Mouse (Mus musculus) limb, embryonic 13.5 days (tissue): ENCODE measurements at regions not wholly inside any gene's neighbourhood (a gene's known extent, or its start where the extent isn't known, plus 50 kb on each side); places are given as distances from the start of the nearest gene placed in this dataset.
A peak's percentile ranks its signal among the peaks of the same experiment; 100 is the strongest.

Experiments used
- ATAC-seq: fragments of 200-750 bp; cut with Nextera tagmentation; 2 replicates; pipeline ENCODE4 v1.8.0; 2017; ENCODE audit warnings: low read depth, moderate number of reproducible peaks, moderate TSS enrichment; ENCODE audit not compliant: low FRiP score
- H3K27ac ChIP-seq: fragments of 300-500 bp; sonication (generic); 2 replicates; pipeline ENCODE4 v1.5.1; 2015; ENCODE audit warnings: inconsistent platforms, mild to moderate bottlenecking, moderate library complexity
- H3K27me3 ChIP-seq: fragments of 300-500 bp; sonication (generic); 2 replicates; pipeline ENCODE4 v1.6.1; 2015; ENCODE audit warnings: mild to moderate bottlenecking, inconsistent platforms
- H3K36me3 ChIP-seq: fragments of 300-500 bp; sonication (generic); 2 replicates; pipeline ENCODE4 v1.6.1; 2015; ENCODE audit warnings: inconsistent platforms, mild to moderate bottlenecking, moderate library complexity
- H3K4me1 ChIP-seq: fragments of 300-500 bp; sonication (generic); 2 replicates; pipeline ENCODE4 v1.6.1; 2015; ENCODE audit warnings: inconsistent platforms
- H3K4me2 ChIP-seq: fragments of 300-500 bp; sonication (generic); replicated peaks from 2 replicates; pipeline ENCODE4 v1.6.1; 2015; ENCODE audit warnings: inconsistent platforms, mild to moderate bottlenecking, moderate library complexity
- H3K4me3 ChIP-seq: fragments of 300-500 bp; sonication (generic); 2 replicates; pipeline ENCODE4 v1.5.1; 2015; ENCODE audit warnings: moderate library complexity, mild to moderate bottlenecking, inconsistent platforms
- H3K9ac ChIP-seq: fragments of 300-500 bp; sonication (generic); 2 replicates; pipeline ENCODE4 v1.6.1; 2015; ENCODE audit warnings: mild to moderate bottlenecking, inconsistent platforms
- H3K9me3 ChIP-seq: fragments of 300-500 bp; sonication (generic); 2 replicates; pipeline ENCODE4 v1.6.1; 2016; ENCODE audit warnings: inconsistent platforms
- WGBS: fragments of 180-500 bp; shearing (Covaris S2); methylation state at CpG from one replicate; pipeline ENCODE4 v1.1.7; 2015; 5-methylcytosine and 5-hydroxymethylcytosine counted together

DNA sequence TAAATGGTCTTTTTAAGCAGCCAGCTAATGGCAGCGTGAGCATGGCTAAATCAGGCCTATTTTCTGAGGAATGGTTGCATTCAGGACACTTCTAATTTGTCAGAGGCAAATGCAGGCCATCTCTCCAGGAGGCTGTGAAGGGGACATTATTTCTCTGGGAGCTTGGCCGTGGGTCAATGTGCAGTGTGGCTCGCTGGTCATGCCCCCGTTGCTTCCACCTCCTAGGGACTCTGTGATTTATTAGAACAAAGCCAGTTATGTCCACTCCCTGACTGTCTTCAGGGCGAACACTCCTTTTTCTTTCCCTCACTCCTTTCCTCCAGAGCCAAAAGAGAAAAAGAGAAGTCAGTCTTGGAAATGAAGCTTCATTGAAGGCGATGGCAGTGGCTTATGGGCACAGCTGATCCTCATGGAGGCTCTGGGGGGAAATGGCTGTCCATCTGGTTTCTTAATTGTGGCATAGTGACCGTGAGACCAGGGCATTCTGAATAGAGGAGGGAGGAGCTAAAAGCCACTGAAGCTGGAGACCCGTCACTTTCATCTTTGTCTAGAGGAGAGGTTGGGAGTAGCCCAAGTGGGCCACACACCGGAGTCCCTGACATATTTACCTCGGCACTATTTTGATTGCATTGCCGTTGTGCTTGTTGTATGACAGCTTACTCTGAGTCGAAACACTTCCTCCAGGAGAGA is 348.2 kb upstream of the Zfp507 start:
- Histone ChIP-seq H3K27me3 (no peaks in the 10 kb centered on the region), H3K36me3 (no peaks in the 10 kb centered on the region), H3K9ac (no peak overlapping the region), H3K4me3 (no peak overlapping the region), H3K4me1 (peaks cover 16% of the 10 kb centered on the region), H3K9me3 (no peaks in the 10 kb centered on the region), H3K4me2 (no peak overlapping the region), H3K27ac (no peak overlapping the region)
- no peak for ATAC-seq
- WGBS, result 30% methylated on average over 12 of the region's 12 CpGs

DNA sequence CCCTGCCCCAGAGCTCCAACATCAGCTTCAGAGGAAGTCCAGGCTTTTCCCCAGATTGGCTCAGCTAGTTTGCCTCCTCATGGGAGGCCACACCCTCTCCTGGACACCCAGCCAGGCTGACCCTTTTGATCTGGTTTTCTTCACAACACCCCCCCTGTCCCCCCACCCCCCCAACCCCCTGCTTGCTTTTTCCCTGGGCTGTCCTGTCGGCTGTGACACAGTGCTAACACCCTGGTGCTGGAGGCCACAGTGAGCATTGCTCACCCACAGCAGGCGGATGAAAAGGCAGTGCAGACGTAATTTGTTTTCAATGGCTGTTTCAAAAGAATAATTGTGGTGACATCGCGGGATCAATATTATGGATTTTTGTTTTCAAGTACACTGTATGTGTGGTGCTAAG is 333.8 kb upstream of the Zfp507 start:
- H3K9ac ChIP-seq, result no peak overlapping the region
- H3K27ac ChIP-seq, result no peak overlapping the region
- no peak overlapping the region for H3K4me3 ChIP-seq
- 41% methylated on average over 5 of the region's 5 CpGs for WGBS
- peaks cover 35% of the 10 kb centered on the region for H3K4me1 ChIP-seq
- H3K36me3 ChIP-seq, result no peaks in the 10 kb centered on the region
- H3K4me2 ChIP-seq, result no peak overlapping the region
- H3K9me3 ChIP-seq, result no peaks in the 10 kb centered on the region
- H3K27me3 ChIP-seq, result no peaks in the 10 kb centered on the region
- no peak for ATAC-seq

DNA sequence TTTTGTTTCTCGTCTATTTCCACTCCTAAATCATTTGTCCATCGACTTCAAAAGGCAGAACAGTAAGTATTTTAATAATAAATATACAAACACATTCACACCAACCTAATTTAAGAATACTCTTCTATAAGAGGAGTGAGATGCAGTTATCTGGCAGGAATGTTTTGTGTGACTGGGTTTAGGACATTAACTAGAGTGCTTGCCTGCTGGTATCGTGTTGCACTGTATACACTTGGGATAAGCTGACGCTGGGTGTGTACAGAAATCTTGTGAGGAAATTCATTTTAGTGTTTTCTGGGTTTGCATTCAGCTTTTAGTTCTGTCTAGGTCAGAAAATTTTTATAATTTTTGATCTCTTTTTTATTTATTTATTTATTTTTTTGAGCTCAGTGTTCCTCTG is 331.8 kb upstream of the Zfp507 start:
- no peak overlapping the region for H3K4me2 ChIP-seq
- H3K27ac ChIP-seq, result no peak overlapping the region
- no peak for ATAC-seq
- H3K9ac ChIP-seq, result no peak overlapping the region
- no peak overlapping the region for H3K4me3 ChIP-seq
- H3K27me3 ChIP-seq, result no peaks in the 10 kb centered on the region
- H3K4me1 ChIP-seq, result peaks cover 35% of the 10 kb centered on the region
- no peaks in the 10 kb centered on the region for H3K36me3 ChIP-seq
- WGBS, result 49% methylated on average over 4 of the region's 4 CpGs
- H3K9me3 ChIP-seq, result no peaks in the 10 kb centered on the region

DNA sequence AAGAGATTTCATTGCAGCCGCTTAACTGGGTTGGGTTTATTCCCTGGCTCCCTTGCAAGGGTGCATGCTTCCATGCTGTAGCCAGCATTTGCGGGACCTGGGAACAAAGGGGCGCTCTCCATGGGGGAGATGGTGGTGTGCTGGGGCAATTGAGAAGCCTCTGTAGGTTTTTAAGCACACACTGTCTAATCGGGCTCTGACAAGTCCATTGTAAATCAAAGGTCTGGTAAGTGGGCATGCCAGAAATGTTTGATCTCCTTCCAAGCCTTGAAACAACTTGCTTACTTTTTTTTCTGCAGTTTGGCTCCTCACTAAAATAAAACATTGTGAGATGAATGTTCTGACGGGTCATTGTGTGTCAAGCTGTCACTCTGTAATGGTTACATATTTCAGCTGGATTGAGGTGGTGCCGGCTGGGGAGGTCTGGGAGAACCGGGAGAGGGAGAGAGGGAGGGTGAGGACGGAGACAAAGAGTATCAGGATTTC is 330.9 kb upstream of the Zfp507 start:
- peaks cover 35% of the 10 kb centered on the region for H3K4me1 ChIP-seq
- H3K9ac ChIP-seq, result no peak overlapping the region
- no peaks in the 10 kb centered on the region for H3K36me3 ChIP-seq
- H3K4me3 ChIP-seq, result no peak overlapping the region
- ATAC-seq, result peak; percentile 20; the same call in 1 of the 2 replicates
- no peak overlapping the region for H3K27ac ChIP-seq
- H3K9me3 ChIP-seq, result no peaks in the 10 kb centered on the region
- H3K27me3 ChIP-seq, result no peaks in the 10 kb centered on the region
- 6% methylated on average over 8 of the region's 8 CpGs for WGBS
- H3K4me2 ChIP-seq, result peak overlapping the region; percentile 19

DNA sequence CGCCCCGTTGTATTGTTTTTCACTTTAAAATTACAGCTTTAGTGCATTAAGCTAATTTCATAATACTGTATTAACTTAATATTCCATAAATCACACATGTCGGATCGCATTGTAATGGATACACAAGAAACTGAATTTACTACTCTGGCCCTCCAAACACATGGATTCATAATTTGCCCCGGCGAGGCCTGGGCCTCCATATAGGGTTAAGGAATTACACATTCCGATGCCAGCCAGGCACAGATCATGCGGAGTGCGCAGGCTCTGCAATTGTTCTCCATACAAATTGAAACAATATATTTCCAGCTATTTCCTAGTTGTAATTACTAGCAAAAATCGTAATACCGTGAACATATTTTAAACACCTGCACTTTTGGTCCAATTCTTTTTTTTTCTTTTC is 330.2 kb upstream of the Zfp507 start:
- H3K4me3 ChIP-seq, result no peak overlapping the region
- no peaks in the 10 kb centered on the region for H3K9me3 ChIP-seq
- no peak overlapping the region for H3K9ac ChIP-seq
- peaks cover 35% of the 10 kb centered on the region for H3K4me1 ChIP-seq
- no peaks in the 10 kb centered on the region for H3K36me3 ChIP-seq
- no peaks in the 10 kb centered on the region for H3K27me3 ChIP-seq
- 59% methylated on average over 11 of the region's 11 CpGs for WGBS
- ATAC-seq, result no peak
- H3K4me2 ChIP-seq, result no peak overlapping the region
- H3K27ac ChIP-seq, result no peak overlapping the region

DNA sequence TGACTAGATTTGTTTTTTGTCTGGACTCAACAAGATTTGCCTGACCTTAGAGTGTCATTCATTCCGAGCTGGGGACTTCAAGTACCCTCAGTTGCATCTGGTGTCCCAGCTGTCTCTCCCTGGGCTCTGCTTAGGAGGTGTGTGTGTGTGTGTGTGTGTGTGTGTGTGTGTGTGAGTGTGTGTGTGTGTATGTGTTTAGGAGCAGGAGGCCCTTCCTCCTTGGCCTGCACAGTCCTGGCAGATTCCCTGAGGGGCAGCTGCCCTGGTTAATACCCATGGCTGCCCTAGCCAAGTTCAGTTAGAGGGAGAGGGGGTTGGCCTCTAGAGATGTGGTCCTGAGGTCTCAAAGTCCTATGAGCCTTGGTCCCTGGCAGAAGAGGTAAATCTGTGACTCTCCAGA is 329.8 kb upstream of the Zfp507 start:
- H3K27ac ChIP-seq, result no peak overlapping the region; the same call in 1 of the 2 replicates
- no peak overlapping the region for H3K4me3 ChIP-seq
- H3K27me3 ChIP-seq, result no peaks in the 10 kb centered on the region
- no peak overlapping the region for H3K9ac ChIP-seq
- ATAC-seq, result no peak
- no peak overlapping the region for H3K4me2 ChIP-seq
- 50% methylated on average over 1 of the region's 1 CpGs for WGBS
- peaks cover 35% of the 10 kb centered on the region for H3K4me1 ChIP-seq
- H3K36me3 ChIP-seq, result no peaks in the 10 kb centered on the region
- H3K9me3 ChIP-seq, result no peaks in the 10 kb centered on the region

DNA sequence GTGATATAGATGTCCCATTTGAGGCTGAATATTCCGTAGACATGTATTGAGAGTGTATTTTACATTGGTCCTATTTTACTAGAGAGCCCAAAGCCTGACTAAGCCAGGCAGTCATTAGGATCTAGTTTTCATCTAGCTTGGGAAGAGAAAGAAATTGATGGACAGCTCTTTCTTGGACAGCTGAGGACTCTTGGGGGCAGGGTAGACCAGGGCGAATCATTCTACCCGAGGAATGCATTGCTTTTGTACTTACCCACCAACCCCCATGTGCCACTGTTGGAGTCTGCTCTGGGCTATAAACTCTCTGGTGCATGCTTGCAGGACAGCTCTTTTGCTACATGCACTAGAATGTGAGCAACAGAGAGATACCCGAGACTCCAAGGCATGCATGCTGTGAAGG is 294.3 kb upstream of the Zfp507 start:
- H3K9me3 ChIP-seq, result no peaks in the 10 kb centered on the region
- no peak overlapping the region for H3K4me2 ChIP-seq
- no peak overlapping the region for H3K4me3 ChIP-seq
- 66% methylated on average over 4 of the region's 4 CpGs for WGBS
- ATAC-seq, result peak; percentile 34; the same call in 1 of the 2 replicates
- H3K36me3 ChIP-seq, result no peaks in the 10 kb centered on the region
- no peak overlapping the region for H3K9ac ChIP-seq
- no peak overlapping the region for H3K27ac ChIP-seq
- H3K4me1 ChIP-seq, result peaks cover 15% of the 10 kb centered on the region
- H3K27me3 ChIP-seq, result no peaks in the 10 kb centered on the region

DNA sequence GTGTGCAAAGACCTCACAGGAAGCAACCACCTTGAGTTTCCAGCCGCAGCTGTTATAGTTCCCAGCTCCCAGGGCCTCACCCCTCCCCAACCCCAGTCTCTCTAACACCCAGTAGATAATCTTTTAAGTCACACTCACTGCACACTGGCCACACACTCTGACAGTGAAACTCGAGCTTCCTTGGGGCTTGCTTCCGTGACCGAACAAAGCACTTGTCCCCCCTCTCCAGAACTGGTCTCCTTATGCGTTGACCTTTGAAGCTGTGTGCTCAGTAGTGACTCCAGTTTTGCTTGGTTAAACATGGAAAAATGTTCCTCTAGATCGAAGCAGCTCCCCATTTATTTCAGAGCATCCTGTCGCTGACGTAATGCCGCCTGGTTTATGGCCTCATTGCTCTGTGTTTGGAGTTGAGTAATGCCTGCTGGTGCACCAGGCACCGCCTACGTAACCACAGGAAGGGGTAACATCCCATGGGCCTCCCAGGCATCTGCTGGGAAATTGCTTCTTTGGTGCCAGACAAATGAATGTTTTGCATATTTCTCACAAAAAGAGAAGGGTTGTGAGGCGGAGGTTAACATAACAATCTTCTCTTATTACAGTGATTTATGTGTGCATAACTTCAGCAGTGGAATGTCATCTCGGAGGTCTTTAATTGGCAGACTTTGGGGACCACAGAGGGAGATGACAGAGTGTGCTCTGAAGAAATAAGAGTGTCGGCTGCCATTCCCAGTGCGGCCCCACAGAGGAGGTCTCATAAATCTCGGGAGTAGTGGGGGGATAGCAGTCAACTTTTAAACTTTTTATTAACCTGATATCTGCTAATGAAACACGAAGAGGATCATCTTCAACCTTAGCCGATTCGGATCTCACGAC is 292.7 kb upstream of the Zfp507 start:
- Histone ChIP-seq H3K36me3 (no peaks in the 10 kb centered on the region), H3K9ac (no peak overlapping the region), H3K4me1 (peaks cover 16% of the 10 kb centered on the region), H3K9me3 (no peaks in the 10 kb centered on the region), H3K27ac (0 out of 2 replicates have a peak overlapping the region, but pooled peaks have one; percentile 6), H3K4me3 (no peak overlapping the region), H3K4me2 (peak overlapping the region; percentile 14; the same call in 1 of the 2 replicates), H3K27me3 (no peaks in the 10 kb centered on the region)
- peak; percentile 74 for ATAC-seq
- WGBS, result 32% methylated on average over 20 of the region's 20 CpGs

DNA sequence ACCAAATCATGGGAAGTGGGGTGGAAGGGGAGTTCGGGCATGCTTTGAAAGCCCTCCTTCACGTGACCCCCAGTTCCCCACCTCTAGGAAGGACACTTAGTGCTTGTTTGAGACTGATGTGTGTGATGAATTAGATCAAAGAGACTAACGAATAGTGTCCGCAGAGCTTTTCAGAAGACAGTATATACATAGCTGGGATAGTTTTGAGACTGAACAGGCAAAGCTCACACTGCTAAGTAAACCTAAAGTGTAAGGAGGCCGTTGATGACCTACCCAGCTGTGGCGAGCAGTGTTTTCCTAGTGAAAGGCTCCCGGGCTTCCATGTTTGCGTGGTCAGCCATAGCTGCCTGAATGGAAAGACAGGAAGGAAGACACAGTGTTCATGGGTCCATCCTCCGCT is 288.3 kb upstream of the Zfp507 start:
- Histone ChIP-seq H3K36me3 (no peaks in the 10 kb centered on the region), H3K9ac (no peak overlapping the region), H3K9me3 (no peaks in the 10 kb centered on the region), H3K27ac (no peak overlapping the region), H3K4me3 (no peak overlapping the region), H3K27me3 (no peaks in the 10 kb centered on the region), H3K4me1 (peaks cover 22% of the 10 kb centered on the region), H3K4me2 (no peak overlapping the region)
- no peak for ATAC-seq
- 75% methylated on average over 9 of the region's 9 CpGs for WGBS

DNA sequence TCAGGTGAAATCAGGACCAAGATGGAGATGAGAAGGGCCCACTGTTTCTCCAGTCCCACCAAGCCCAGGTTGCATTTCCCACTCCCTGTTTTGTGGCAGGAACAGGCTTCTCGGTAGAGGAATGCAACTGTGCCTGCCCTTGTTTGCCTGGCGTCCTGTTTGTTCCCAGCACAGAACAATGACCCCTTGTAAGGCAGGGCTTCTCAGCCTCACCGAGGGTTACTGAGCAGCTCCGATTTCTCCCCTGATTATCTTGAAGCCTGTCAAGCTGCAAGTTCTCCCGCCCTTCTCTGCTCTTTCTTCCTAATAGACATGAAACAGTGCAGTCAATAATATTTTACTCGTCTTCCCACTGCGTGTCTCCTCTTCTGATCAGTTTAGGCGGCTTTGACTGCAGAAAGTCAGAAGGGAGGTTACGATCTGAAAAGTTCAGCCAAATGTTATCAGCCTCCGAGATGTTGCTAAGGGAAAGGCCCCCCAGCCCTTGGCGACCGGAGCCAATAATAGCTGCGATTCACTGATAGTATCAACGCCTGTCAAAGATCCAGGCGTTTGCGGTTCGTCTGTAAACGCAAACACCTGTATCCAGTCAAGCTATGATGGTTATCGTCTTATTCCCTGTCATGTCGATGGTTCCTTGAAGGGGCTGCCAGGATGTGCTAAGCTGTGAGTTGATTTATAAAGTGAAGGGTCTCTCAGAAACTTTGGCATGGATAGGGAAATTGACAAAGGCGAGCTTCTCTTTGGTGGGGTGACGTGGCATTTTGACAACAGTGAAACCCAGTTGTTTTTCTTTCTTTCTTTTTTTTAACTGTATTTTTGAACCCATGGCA is 287.7 kb upstream of the Zfp507 start:
- H3K27me3 ChIP-seq, result no peaks in the 10 kb centered on the region
- no peak for ATAC-seq
- WGBS, result 32% methylated on average over 22 of the region's 22 CpGs

DNA sequence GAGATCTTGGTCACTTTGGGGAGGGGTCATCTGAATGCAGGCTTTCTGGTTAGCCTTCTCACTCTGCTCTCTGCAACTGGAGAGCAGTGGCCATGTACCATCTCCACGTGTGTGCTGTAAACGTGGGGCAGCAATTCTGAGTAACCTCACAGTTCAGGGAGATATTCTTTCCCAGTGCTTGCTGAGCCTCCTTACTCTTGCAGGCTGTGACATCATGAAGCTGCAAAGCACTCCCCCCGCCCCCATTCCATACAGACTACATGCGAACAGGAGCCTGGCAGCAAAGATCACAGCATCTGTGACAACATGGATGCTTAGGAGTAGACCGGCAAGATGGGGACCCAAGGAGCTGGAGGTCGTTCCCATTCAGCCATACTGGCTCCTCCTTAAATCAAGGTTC is 284.8 kb upstream of the Zfp507 start:
- H3K4me3 ChIP-seq, result no peak overlapping the region
- no peak overlapping the region for H3K9ac ChIP-seq
- H3K27me3 ChIP-seq, result 0 out of 2 replicates have a peak, but pooled peaks cover 6% of the 10 kb centered on the region
- no peak overlapping the region for H3K4me2 ChIP-seq
- no peak for ATAC-seq
- no peak overlapping the region for H3K27ac ChIP-seq
- no peaks in the 10 kb centered on the region for H3K9me3 ChIP-seq
- whole genome bisulfite sequencing, result 83% methylated on average over 6 of the region's 6 CpGs
- H3K36me3 ChIP-seq, result no peaks in the 10 kb centered on the region
- H3K4me1 ChIP-seq, result peaks cover 13% of the 10 kb centered on the region; the same call in 1 of the 2 replicates

More for the DNA sequence above, 287.7 kb upstream of the Zfp507 start:
- peaks cover 19% of the 10 kb centered on the region for H3K4me1 ChIP-seq
- H3K36me3 ChIP-seq, result no peaks in the 10 kb centered on the region
- no peak overlapping the region for H3K27ac ChIP-seq
- 0 out of 2 replicates have a peak overlapping the region, but pooled peaks have one; percentile 9 for H3K4me2 ChIP-seq
- no peak overlapping the region for H3K9ac ChIP-seq
- no peaks in the 10 kb centered on the region for H3K9me3 ChIP-seq
- no peak overlapping the region for H3K4me3 ChIP-seq
